Mouse (Mus musculus) ES-E14 (cell line): ENCODE data around the gene Btg1. TPM values are rescaled to one million over a fixed set of nuclear protein-coding genes. Genes with fewer than 3 reads are reported as not detected.

Experiments used
- DNase-seq: peaks from one replicate; pipeline ENCODE4 v3.0.0-alpha.2; 2013; ENCODE audit warnings: low read depth, low spot score
- H3K27ac ChIP-seq: 2 replicates; pipeline ENCODE4 v1.5.1; 2012; ENCODE audit warnings: low read depth, mild to moderate bottlenecking, low read length, moderate library complexity, mixed read lengths; ENCODE audit not compliant: poor library complexity, insufficient read depth, severe bottlenecking
- H3K36me3 ChIP-seq: 2 replicates; pipeline ENCODE4 v1.6.1; 2012; ENCODE audit warnings: mild to moderate bottlenecking, low read length, moderate library complexity, mixed read lengths; ENCODE audit not compliant: control insufficient read depth, poor library complexity, insufficient read depth, severe bottlenecking
- H3K4me1 ChIP-seq, 2 experiments: fragments of 150-350 bp in 1 of 2; sonication (generic) in 1 of 2; 2 replicates each; pipeline ENCODE4 v1.6.1; 2012; ENCODE audit warnings: low read length in 2 of 2, mild to moderate bottlenecking in 1 of 2, mixed read lengths in 1 of 2; ENCODE audit not compliant: control insufficient read depth in 2 of 2, insufficient read depth in 2 of 2, poor library complexity in 1 of 2
- H3K4me3 ChIP-seq, 2 experiments: fragments of 150-350 bp in 1 of 2; sonication (generic) in 1 of 2; 2 replicates each; pipeline ENCODE4 v1.5.1; 2012; ENCODE audit warnings: low read length in 2 of 2, low read depth in 1 of 2, mild to moderate bottlenecking in 1 of 2, mixed read lengths in 1 of 2; ENCODE audit not compliant: insufficient read depth in 1 of 2, poor library complexity in 1 of 2, severe bottlenecking in 1 of 2
- H3K9ac ChIP-seq: 2 replicates; pipeline ENCODE4 v1.6.1; 2012; ENCODE audit warnings: low read depth, mild to moderate bottlenecking, low read length, mixed read lengths; ENCODE audit not compliant: poor library complexity, insufficient read depth, severe bottlenecking
- H3K9me3 ChIP-seq: fragments of 150-350 bp; sonication (generic); 2 replicates; pipeline ENCODE4 v1.6.1; 2012; ENCODE audit warnings: low read depth, mild to moderate bottlenecking, low read length; ENCODE audit not compliant: control insufficient read depth, insufficient read depth
- CHD2 ChIP-seq: IDR thresholded peaks from 2 replicates; pipeline ENCODE4 v1.6.1; 2014; ENCODE audit warnings: mild to moderate bottlenecking, low read depth, low read length, inconsistent platforms
- HCFC1 ChIP-seq: IDR thresholded peaks from 2 replicates; pipeline ENCODE4 v1.6.1; 2012; ENCODE audit warnings: low read length, inconsistent platforms, borderline replicate concordance; ENCODE audit not compliant: insufficient read depth
- MAFK ChIP-seq: IDR thresholded peaks from 2 replicates; pipeline ENCODE4 v1.6.1; 2014; ENCODE audit warnings: mild to moderate bottlenecking, low read depth, low read length, inconsistent platforms; ENCODE audit not compliant: insufficient read depth
- ZC3H11A ChIP-seq: IDR thresholded peaks from 2 replicates; pipeline ENCODE4 v1.6.1; 2012; ENCODE audit warnings: low read depth, mild to moderate bottlenecking, inconsistent platforms, low read length, borderline replicate concordance
- ZNF384 ChIP-seq: IDR thresholded peaks from 2 replicates; pipeline ENCODE4 v1.6.1; 2012; ENCODE audit warnings: low read depth, low read length, inconsistent platforms
- in situ Hi-C, 2 experiments: fragments of 600-800 bp; cut with MboI; formaldehyde crosslinking; loops; one replicate each; pipeline ENCODE4 v1.15.1; 2025; ENCODE audit warnings: low sequenced_read_pairs in 2 of 2, inconsistent platforms in 1 of 2; ENCODE audit not compliant: unreplicated experiment in 2 of 2
- total RNA-seq: library from RNA; depleted of rRNA; stranded (reverse); fragments of 300-350 nt; gene quantifications from 2 replicates; pipeline ENCODE4 v1.2.3, GENCODE M21; 2012

Gene Btg1
- total RNA-seq, 1 experiment = 16.1 TPM

GRCm38 (mm10) chr10:96578924-96579323 lies 37.9 kb upstream of the Btg1 start:
- DNase-seq = no peak
- H3K9ac ChIP-seq = no peak overlapping the region
- in situ Hi-C loops = no loop called here
- no peak overlapping the region for H3K4me3 ChIP-seq
- no peaks in the 10 kb centered on the region for H3K36me3 ChIP-seq
- H3K9me3 ChIP-seq = no peaks in the 10 kb centered on the region
- no peak for TF ChIP-seq HCFC1
- no peak for TF ChIP-seq CHD2
- no peak for TF ChIP-seq MAFK
- no peak for TF ChIP-seq ZNF384
- TF ChIP-seq ZC3H11A = no peak
- H3K4me1 ChIP-seq = no peaks in the 10 kb centered on the region
- H3K27ac ChIP-seq = no peak overlapping the region

- TF ChIP-seq ZC3H11A (no peak), MAFK (no peak), CHD2 (no peak), HCFC1 (no peak), ZNF384 (no peak)
- H3K27ac ChIP-seq = no peak overlapping the region
- no peaks in the 10 kb centered on the region for H3K36me3 ChIP-seq
- in situ Hi-C loops = no loop called here
- no peak overlapping the region for H3K4me3 ChIP-seq
- H3K4me1 ChIP-seq = no peaks in the 10 kb centered on the region
- H3K9me3 ChIP-seq = no peaks in the 10 kb centered on the region
- no peak overlapping the region for H3K9ac ChIP-seq
- no peak for DNase-seq
Observed at GRCm38 (mm10) chr10:96579436-96579835, 37.4 kb upstream of the Btg1 start.

GRCm38 (mm10) chr10:96580246-96580645 lies 36.6 kb upstream of the Btg1 start:
- Histone ChIP-seq H3K4me3 (no peak overlapping the region), H3K27ac (no peak overlapping the region), H3K36me3 (no peaks in the 10 kb centered on the region), H3K9me3 (no peaks in the 10 kb centered on the region), H3K4me1 (no peaks in the 10 kb centered on the region), H3K9ac (no peak overlapping the region)
- in situ Hi-C loops = no loop called here
- TF ChIP-seq ZNF384 = no peak
- TF ChIP-seq CHD2 = no peak
- TF ChIP-seq MAFK = no peak
- TF ChIP-seq ZC3H11A = no peak
- TF ChIP-seq HCFC1 = no peak
- no peak for DNase-seq

- TF ChIP-seq CHD2 = no peak
- no peak for TF ChIP-seq ZC3H11A
- TF ChIP-seq MAFK = no peak
- no peak for TF ChIP-seq ZNF384
- TF ChIP-seq HCFC1 = no peak
- Histone ChIP-seq H3K36me3 (no peaks in the 10 kb centered on the region), H3K9me3 (no peaks in the 10 kb centered on the region), H3K27ac (no peak overlapping the region), H3K4me3 (no peak overlapping the region), H3K9ac (no peak overlapping the region), H3K4me1 (no peaks in the 10 kb centered on the region)
- DNase-seq = no peak
- in situ Hi-C loops = no loop called here
Observed at GRCm38 (mm10) chr10:96581232-96581631, 35.6 kb upstream of the Btg1 start.

GRCm38 (mm10) chr10:96586191-96586880 lies 30.5 kb upstream of the Btg1 start:
- Histone ChIP-seq H3K4me1 (no peaks in the 10 kb centered on the region), H3K9ac (no peak overlapping the region), H3K4me3 (no peak overlapping the region), H3K36me3 (no peaks in the 10 kb centered on the region), H3K9me3 (no peaks in the 10 kb centered on the region), H3K27ac (no peak overlapping the region)
- in situ Hi-C loops = no loop called here
- no peak for DNase-seq
- no peak for TF ChIP-seq ZNF384
- no peak for TF ChIP-seq ZC3H11A
- no peak for TF ChIP-seq HCFC1
- TF ChIP-seq CHD2 = no peak
- no peak for TF ChIP-seq MAFK
